Mouse (Mus musculus) lung, postnatal 0 days (tissue): Measurements from ENCODE around the gene Abtb1. TPM values are rescaled to one million over a fixed set of nuclear protein-coding genes. Genes with fewer than 3 reads are reported as not detected.
A peak's percentile ranks its signal among the peaks of the same experiment; 100 is the strongest.

Experiments
- ATAC-seq: fragments of 200-750 bp; cut with Nextera tagmentation; 2 replicates; pipeline ENCODE4 v1.8.0; 2017; ENCODE audit warnings: moderate library complexity
- DNase-seq: peaks from one replicate; pipeline ENCODE4 v3.0.0-alpha.2; 2016; ENCODE audit warnings: low spot score
- H3K27ac ChIP-seq: fragments of 300-500 bp; sonication (generic); 2 replicates; pipeline ENCODE4 v1.5.1; 2014; ENCODE audit warnings: antibody characterized with exemption, mild to moderate bottlenecking, low read length, mixed read lengths
- H3K27me3 ChIP-seq: fragments of 300-500 bp; sonication (generic); replicated peaks from 2 replicates; pipeline ENCODE4 v1.6.1; 2014; ENCODE audit warnings: low read length, mixed read lengths; ENCODE audit not compliant: insufficient read depth
- H3K36me3 ChIP-seq: fragments of 300-500 bp; sonication (generic); 2 replicates; pipeline ENCODE4 v1.6.1; 2014; ENCODE audit warnings: low read length, mixed read lengths; ENCODE audit not compliant: insufficient read depth
- H3K4me1 ChIP-seq: fragments of 300-500 bp; sonication (generic); 2 replicates; pipeline ENCODE4 v1.6.1; 2014; ENCODE audit warnings: antibody characterized with exemption, low read depth, low read length, mixed read lengths; ENCODE audit not compliant: insufficient read depth
- H3K4me2 ChIP-seq: fragments of 300-500 bp; sonication (generic); replicated peaks from 2 replicates; pipeline ENCODE4 v1.6.1; 2014; ENCODE audit warnings: low read depth, mild to moderate bottlenecking, low read length, moderate library complexity, mixed read lengths
- H3K4me3 ChIP-seq: fragments of 300-500 bp; sonication (generic); 2 replicates; pipeline ENCODE4 v1.5.1; 2014; ENCODE audit warnings: low read depth, low read length
- H3K9ac ChIP-seq: fragments of 300-500 bp; sonication (generic); replicated peaks from 2 replicates; pipeline ENCODE4 v1.6.1; 2014; ENCODE audit warnings: low read depth, mild to moderate bottlenecking
- H3K9me3 ChIP-seq: fragments of 300-500 bp; sonication (generic); 2 replicates; pipeline ENCODE4 v1.6.1; 2016; ENCODE audit warnings: low read length, mixed read lengths
- CTCF ChIP-seq: IDR thresholded peaks from 2 replicates; pipeline ENCODE4 v1.5.1; 2016; ENCODE audit warnings: antibody characterized with exemption, mild to moderate bottlenecking
- EP300 ChIP-seq: IDR thresholded peaks from 2 replicates; pipeline ENCODE4 v1.6.1; 2016; ENCODE audit warnings: antibody characterized with exemption, mild to moderate bottlenecking, control low read depth
- WGBS: fragments of 180-500 bp; shearing (Covaris S2); extraction: QIAGEN DNeasy Blood & Tissue Kit; methylation state at CpG from one replicate; pipeline ENCODE4 v1.1.7; 2014; 5-methylcytosine and 5-hydroxymethylcytosine counted together
- polyA plus RNA-seq: library from polyadenylated mRNA; unstranded; fragments of >200 nt; fragmentation: Nextera tagmentation; extraction: Ambion mirVana; gene quantifications from 2 replicates; pipeline ENCODE4 v1.2.1, GENCODE M21; 2015

Gene Abtb1
- polyA plus RNA-seq, 1 experiment from 2014 or later: 70.3 TPM

DNA sequence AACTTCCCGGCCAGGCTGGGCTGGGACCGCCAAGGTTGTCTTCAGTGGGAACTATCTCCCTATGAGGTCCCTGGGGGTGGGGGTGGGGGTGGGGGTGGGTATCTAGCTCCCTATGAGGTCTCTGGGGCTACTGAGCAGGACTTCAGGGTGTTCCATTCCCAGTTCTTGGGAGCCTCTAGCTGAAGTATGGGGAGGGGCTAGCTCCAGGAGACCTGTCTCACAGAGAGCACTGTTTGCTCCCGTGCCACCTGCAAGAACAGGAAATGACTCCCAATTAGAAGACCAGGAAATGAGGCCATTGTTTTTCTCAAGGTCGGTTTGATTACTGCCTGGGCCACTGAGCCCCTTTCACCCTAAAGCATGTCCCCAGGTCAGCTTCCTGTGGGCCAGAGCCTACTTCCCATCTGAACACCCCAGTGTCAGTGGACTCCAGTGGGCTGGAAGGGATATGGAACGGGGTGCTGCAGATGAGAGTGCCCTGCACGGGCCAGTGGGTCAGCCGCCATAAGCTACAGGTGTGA lies 29.8 kb downstream of the Abtb1 start:
- ATAC-seq (peak; percentile 27; the same call in 1 of the 2 replicates), DNase-seq (peak; percentile 39)
- Histone ChIP-seq H3K27me3 (no peaks in the 10 kb centered on the region), H3K4me1 (peaks cover 8% of the 10 kb centered on the region; the same call in 1 of the 2 replicates), H3K4me3 (no peak overlapping the region), H3K4me2 (no peak overlapping the region), H3K36me3 (no peaks in the 10 kb centered on the region), H3K9ac (no peak overlapping the region), H3K9me3 (no peaks in the 10 kb centered on the region), H3K27ac (peak overlapping the region; percentile 47; the same call in 1 of the 2 replicates)
- whole genome bisulfite sequencing: 45% methylated on average over 7 of the region's 7 CpGs
- TF ChIP-seq CTCF: no peak
- no peak; the same call in 1 of the 2 replicates for TF ChIP-seq EP300

- no peak for TF ChIP-seq CTCF
- no peak for TF ChIP-seq EP300
- ATAC-seq: 0 out of 2 replicates have a peak, but pooled peaks have one; percentile 13
- Histone ChIP-seq H3K36me3 (no peaks in the 10 kb centered on the region), H3K4me2 (no peak overlapping the region), H3K9ac (no peak overlapping the region), H3K9me3 (no peaks in the 10 kb centered on the region), H3K27ac (peak overlapping the region; percentile 47; the same call in 1 of the 2 replicates), H3K4me3 (no peak overlapping the region), H3K4me1 (peaks cover 8% of the 10 kb centered on the region; the same call in 1 of the 2 replicates), H3K27me3 (no peaks in the 10 kb centered on the region)
- 42% methylated on average over 4 of the region's 7 CpGs for WGBS
- no peak for DNase-seq
Measured at GRCm38 (mm10) chr6:88811396-88811795, 30.4 kb downstream of the Abtb1 start.

DNA sequence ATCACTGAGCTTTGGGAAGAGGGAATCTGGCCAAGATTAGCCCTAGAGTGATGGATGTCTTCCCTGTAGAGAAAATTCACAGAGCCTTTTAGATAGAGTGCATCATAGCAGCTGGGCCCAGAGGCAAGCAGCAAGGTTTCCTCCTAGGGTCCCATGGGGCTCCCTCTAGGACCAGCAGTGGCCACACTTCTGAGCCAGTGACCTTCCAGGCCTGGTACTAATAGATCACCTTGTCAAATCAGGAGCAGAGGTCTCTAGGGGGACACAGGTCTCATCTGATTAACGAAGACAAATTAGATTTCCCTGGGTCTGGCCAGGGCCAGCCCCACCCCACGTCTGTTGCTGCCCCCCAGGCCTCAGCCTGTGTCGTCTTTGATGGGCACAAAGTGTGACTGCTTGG lies 31.5 kb downstream of the Abtb1 start:
- DNase-seq: no peak
- H3K4me2 ChIP-seq: no peak overlapping the region
- H3K27me3 ChIP-seq: no peaks in the 10 kb centered on the region
- no peak overlapping the region for H3K9ac ChIP-seq
- H3K27ac ChIP-seq: no peak overlapping the region
- no peaks in the 10 kb centered on the region for H3K36me3 ChIP-seq
- H3K4me1 ChIP-seq: peaks cover 8% of the 10 kb centered on the region; the same call in 1 of the 2 replicates
- TF ChIP-seq EP300: no peak
- no peak for TF ChIP-seq CTCF
- WGBS: 61% methylated on average over 3 of the region's 3 CpGs
- H3K4me3 ChIP-seq: no peak overlapping the region
- H3K9me3 ChIP-seq: no peaks in the 10 kb centered on the region
- ATAC-seq: no peak

- peak; percentile 37 for DNase-seq
- 34% methylated on average over 23 of the region's 23 CpGs for WGBS
Measured at GRCm38 (mm10) chr6:88809091-88810037, 32.4 kb downstream of the Abtb1 start.

GRCm38 (mm10) chr6:88804966-88805577 lies 36.7 kb downstream of the Abtb1 start:
- Histone ChIP-seq H3K4me1 (no peaks in the 10 kb centered on the region), H3K27me3 (no peaks in the 10 kb centered on the region), H3K36me3 (no peaks in the 10 kb centered on the region), H3K4me2 (no peak overlapping the region), H3K4me3 (no peak overlapping the region), H3K9ac (no peak overlapping the region), H3K27ac (0 out of 2 replicates have a peak overlapping the region, but pooled peaks have one; percentile 28), H3K9me3 (no peaks in the 10 kb centered on the region)
- WGBS: 71% methylated on average over 17 of the region's 17 CpGs
- ATAC-seq (peak; percentile 73), DNase-seq (peak; percentile 78)
- no peak for TF ChIP-seq EP300
- no peak for TF ChIP-seq CTCF

More at GRCm38 (mm10) chr6:88809091-88810037, 32.4 kb downstream of the Abtb1 start:
- peak; percentile 27 for ATAC-seq
- Histone ChIP-seq H3K27me3 (no peaks in the 10 kb centered on the region), H3K36me3 (no peaks in the 10 kb centered on the region), H3K27ac (no peak overlapping the region), H3K9ac (no peak overlapping the region), H3K9me3 (no peaks in the 10 kb centered on the region), H3K4me2 (no peak overlapping the region), H3K4me1 (peaks cover 8% of the 10 kb centered on the region; the same call in 1 of the 2 replicates), H3K4me3 (no peak overlapping the region)
- no peak for TF ChIP-seq EP300
- TF ChIP-seq CTCF: no peak
